Mouse (Mus musculus) fibroblast of lung, adult 2 months (primary cell): Measurements from ENCODE around the gene Ldhb.
"Not testable (repeated sequence)": the region's sequence is repeated elsewhere in the genome, so short reads cannot be mapped to it uniquely, and the experiment has no call there.

ENCODE experiments used
- DNase-seq: peaks from one replicate; pipeline ENCODE4 v3.0.0-alpha.2; 2011; ENCODE audit warnings: low read depth

The Ldhb gene

GRCm38 (mm10) chr6:142512902-142513301 lies 5.1 kb upstream of the Ldhb start:
- DNase-seq = no peak

- no peak for DNase-seq
Measured at GRCm38 (mm10) chr6:142511516-142512135, 3.9 kb upstream of the Ldhb start.

- no peak for DNase-seq
Measured at GRCm38 (mm10) chr6:142508663-142509062, 906 bp upstream of the Ldhb start.

GRCm38 (mm10) chr6:142507033-142507784 lies 548 bp downstream of the Ldhb start:
- no peak for DNase-seq

- no peak for DNase-seq
Measured at GRCm38 (mm10) chr6:142506338-142507032, 1.3 kb downstream of the Ldhb start.

- DNase-seq = no peak
Measured at GRCm38 (mm10) chr6:142503601-142504000, 4.2 kb downstream of the Ldhb start.

GRCm38 (mm10) chr6:142502519-142503125 lies 5.1 kb downstream of the Ldhb start:
- no peak for DNase-seq

- not testable (repeated sequence) for DNase-seq
Measured at GRCm38 (mm10) chr6:142490114-142490513, 17.6 kb downstream of the Ldhb start.

GRCm38 (mm10) chr6:142487638-142488037 lies 20.1 kb downstream of the Ldhb start:
- DNase-seq = no peak

- no peak for DNase-seq
Measured at GRCm38 (mm10) chr6:142485478-142486123, 22.2 kb downstream of the Ldhb start.

- peak; percentile 2 for DNase-seq
Measured at GRCm38 (mm10) chr6:142477239-142477638, 30.5 kb downstream of the Ldhb start.

- DNase-seq = no peak
Measured at GRCm38 (mm10) chr6:142472801-142473203, 35.0 kb downstream of the Ldhb start, which contains the start of gene Gys2. Gene Gys2, minus strand, starts transcription at chr6:142473109.

- no peak for DNase-seq
Measured at GRCm38 (mm10) chr6:142471141-142471540, 36.6 kb downstream of the Ldhb start.

GRCm38 (mm10) chr6:142469602-142470001 lies 38.2 kb downstream of the Ldhb start:
- peak; percentile 2 for DNase-seq

GRCm38 (mm10) chr6:142462194-142462593 lies 45.6 kb downstream of the Ldhb start:
- no peak for DNase-seq

- DNase-seq = no peak
Measured at GRCm38 (mm10) chr6:142459017-142459678, 48.6 kb downstream of the Ldhb start.

- no peak for DNase-seq
Measured at GRCm38 (mm10) chr6:142458010-142458409, 49.7 kb downstream of the Ldhb start.

- no peak for DNase-seq
Measured at GRCm38 (mm10) chr6:142455314-142455996, 52.3 kb downstream of the Ldhb start.

- no peak for DNase-seq
Measured at GRCm38 (mm10) chr6:142453311-142453710, 54.4 kb downstream of the Ldhb start.

GRCm38 (mm10) chr6:142451381-142451780 lies 56.4 kb downstream of the Ldhb start:
- peak; percentile 12 for DNase-seq
